Mouse (Mus musculus): ENCODE data around the gene 4930558C23Rik.
"Not testable (repeated sequence)": the region's sequence is repeated elsewhere in the genome, so short reads cannot be mapped to it uniquely, and the experiment has no call there.

GRCm38 (mm10) chr3:95428423-95428822 is 25.8 kb upstream of the 4930558C23Rik start:
- TF ChIP-seq POLR2AphosphoS2 (IDR thresholded peaks at IDR 0.05; ENCODE audit: insufficient read length, low read depth); USF1 (IDR thresholded peaks at IDR 0.05; ENCODE audit: low read depth); POLR2A (IDR thresholded peaks at IDR 0.05; ENCODE audit: insufficient read length, low read depth); REST (IDR thresholded peaks at IDR 0.05; ENCODE audit: insufficient read depth, insufficient read length): not testable (repeated sequence)

Measured in myocyte (in vitro differentiated cells).